Mouse (Mus musculus) fibroblast of lung, adult 2 months (primary cell): ENCODE data around the gene Dpp7.

Experiments used
- DNase-seq: peaks from one replicate; pipeline ENCODE4 v3.0.0-alpha.2; 2011; ENCODE audit warnings: low read depth

Gene Dpp7

DNA sequence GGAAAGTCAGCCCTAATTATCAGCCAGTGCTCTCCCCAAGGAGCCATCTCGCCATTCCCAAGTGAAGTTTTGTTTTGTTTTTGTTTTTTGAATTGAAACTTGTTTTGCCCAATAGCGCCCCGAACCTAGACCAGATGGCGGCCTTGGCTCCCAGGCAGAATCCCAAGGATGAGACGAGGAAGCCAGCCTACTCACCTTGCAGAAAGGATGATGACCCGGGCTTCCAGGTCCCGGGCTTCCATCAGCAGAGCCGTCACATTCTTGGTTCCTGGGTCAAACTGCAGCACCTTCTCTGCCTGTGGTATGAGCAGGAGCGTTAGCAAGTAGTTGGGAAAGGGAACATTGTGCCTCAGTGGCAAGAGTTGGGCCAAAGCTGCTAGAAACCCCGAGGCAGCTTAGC is 46.0 kb downstream of the Dpp7 start:
- no peak for DNase-seq

DNA sequence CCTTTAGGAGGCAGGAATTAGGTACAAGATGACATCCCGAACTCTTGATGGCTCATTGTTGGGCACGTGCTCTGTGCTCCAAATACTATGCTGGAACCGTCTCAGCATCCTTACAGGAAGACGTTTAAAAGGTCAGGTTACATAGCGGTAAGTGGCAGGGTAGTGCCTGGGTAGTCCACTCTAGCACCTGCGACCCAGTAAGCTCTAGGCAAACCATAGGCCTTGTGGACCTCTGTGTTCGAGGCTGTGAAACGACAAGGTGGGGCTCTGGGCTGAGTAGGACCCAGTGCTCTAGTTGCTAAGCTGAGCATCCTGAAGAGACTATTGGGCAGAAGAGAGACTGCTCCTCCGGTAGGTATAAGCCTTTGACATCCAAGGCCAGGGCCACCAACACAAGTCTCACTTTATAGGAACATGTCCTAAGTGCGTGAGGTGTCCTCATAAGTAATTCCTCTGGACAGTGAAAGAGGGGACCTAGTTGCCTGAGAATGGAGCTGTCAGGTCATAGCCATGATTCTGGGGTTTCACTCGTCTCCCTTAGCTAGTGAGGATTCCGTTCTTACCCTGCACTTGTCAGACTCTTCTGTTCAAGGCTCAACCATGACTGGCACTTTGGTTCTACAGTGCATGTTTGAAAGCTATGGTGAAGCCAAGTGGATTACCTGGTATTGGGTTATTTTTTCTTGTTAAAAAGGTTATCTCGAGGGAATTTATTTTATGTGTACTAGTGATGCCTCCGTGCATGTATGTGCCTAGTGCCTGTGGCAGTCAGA is 50.4 kb downstream of the Dpp7 start:
- DNase-seq: no peak

DNA sequence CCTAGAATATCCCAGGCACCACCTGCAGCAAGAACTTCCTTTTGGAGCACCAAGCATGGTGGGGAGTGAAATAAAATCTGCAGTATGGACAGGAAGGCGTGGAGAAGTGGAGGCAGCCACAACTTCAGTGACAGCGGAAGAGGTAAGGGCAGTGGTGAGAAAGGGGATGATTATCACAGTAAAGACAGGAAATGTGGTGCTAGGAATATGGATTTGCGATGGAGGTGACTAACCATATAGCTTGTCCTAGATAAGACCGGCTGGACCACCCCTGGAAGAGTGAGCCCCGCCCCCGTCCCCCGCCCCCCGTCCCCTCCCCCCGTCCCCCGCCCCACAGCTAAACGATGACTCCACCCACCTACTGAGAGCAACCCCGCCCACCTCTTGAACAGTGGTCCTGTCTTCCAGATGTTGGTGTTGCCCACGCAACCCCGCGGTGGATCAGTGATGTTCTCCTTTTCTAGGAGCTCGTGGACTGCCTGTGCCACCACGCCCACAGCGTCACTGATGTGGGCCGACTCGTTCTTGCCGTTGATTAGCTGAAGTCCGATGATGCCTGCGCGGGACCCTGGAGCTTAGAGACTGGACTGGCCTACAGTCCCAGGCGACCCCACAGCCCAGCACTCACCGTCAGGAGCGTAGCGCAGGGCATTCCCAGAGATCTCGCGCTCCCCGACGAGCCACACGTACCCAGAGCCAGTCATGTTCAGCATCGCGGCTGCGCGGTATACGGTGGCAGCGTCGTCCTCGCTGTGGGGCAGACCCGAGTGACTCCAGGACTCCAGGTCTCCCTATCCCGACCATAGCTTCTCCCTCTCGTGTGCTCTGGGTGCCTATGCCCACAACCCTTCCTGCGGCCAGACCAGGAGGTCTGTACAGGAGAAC is 51.3 kb downstream of the Dpp7 start:
- no peak for DNase-seq

DNA sequence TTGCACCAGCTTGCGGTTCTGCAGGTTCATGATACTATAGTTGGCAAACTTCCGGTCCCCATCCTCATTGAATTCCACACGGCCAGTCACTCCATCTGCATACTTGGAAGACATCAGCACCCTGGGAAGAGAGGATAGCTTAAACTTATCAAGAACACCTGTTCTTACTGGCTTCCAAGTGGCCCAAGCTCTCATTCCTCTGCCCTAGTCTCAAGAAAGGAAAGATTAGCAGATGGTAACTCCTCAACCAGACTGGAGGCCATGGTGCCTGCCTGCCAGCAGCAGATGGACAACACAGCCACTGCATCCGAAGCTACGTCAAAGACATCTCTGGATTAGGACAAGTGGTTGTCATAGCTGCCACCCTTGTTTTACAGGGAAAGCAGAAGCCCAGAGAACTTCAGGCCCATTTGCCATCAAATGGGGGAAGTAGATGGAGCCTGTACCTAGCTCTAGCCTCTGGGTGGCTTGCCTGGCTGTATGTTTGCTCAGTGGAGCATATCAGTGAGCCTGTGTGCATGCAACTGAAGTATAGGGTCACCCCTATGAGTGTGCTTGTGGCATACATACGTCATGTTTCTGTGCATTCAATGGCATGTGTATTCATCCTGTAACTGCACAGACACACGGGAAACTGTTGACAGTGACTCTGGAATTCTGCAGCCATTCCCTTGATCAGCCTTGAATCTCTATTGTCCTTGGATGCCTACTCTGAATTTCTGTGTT is 52.1 kb downstream of the Dpp7 start:
- no peak for DNase-seq

DNA sequence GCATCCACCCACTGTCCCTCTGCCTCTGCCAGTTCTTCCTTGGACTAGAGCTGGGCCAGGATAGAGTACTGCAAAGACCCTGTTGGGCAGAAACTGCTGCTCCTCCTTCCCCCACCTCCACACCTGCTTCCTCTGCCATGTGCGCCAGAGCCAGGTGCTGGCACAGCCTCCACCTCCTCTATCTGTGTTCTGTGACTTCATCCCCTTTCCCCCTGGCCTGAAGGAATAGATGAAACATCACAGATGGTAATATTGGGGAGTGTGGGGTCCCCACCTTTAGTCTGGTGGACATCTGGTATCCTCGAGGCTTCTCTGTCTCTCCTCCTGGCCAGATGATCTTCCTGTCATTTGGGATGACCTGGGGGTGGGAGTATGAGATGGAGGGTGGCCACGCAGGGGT is 52.7 kb downstream of the Dpp7 start:
- DNase-seq: no peak
